Mouse (Mus musculus): ENCODE measurements around the gene Vmn1r9.
A peak's percentile ranks its signal among the peaks of the same experiment; 100 is the strongest.
"Not testable (repeated sequence)": the region's sequence is repeated elsewhere in the genome, so short reads cannot be mapped to it uniquely, and the experiment has no call there.

Vmn1r9 gene

GRCm38 (mm10) chr6:57066487-57066886 lies at the start of gene Vmn1r9:
TSS of gene Vmn1r9 (plus strand) at chr6:57066787.
- no peak for DNase-seq (ENCODE audit: low spot score)

GRCm38 (mm10) chr6:57025224-57025623 lies 41.4 kb upstream of the Vmn1r9 start, which contains the start of gene Vmn1r7:
TSS of gene Vmn1r7 (minus strand) at chr6:57025324.
- DNase-seq (ENCODE audit: low spot score), result not testable (repeated sequence)

GRCm38 (mm10) chr6:57031984-57032383 lies 34.6 kb upstream of the Vmn1r9 start, which contains the start of gene Vmn1r8:
TSS of gene Vmn1r8 (plus strand) at chr6:57032284.
- no peak for DNase-seq (ENCODE audit: low spot score)

- no peak for DNase-seq (ENCODE audit: low spot score)
Observed at GRCm38 (mm10) chr6:57034674-57035073, 31.9 kb upstream of the Vmn1r9 start.

GRCm38 (mm10) chr6:57063730-57064129 lies 2.9 kb upstream of the Vmn1r9 start:
- DNase-seq (ENCODE audit: low spot score), result peak; percentile 60

GRCm38 (mm10) chr6:57106358-57106757 lies 39.8 kb downstream of the Vmn1r9 start:
- DNase-seq (ENCODE audit: low spot score), result no peak

- DNase-seq (ENCODE audit: low spot score), result no peak
Observed at GRCm38 (mm10) chr6:57109154-57109553, 42.6 kb downstream of the Vmn1r9 start, which contains the start of gene Vmn1r10. TSS of gene Vmn1r10 (plus strand) at chr6:57109454.
